Mouse (Mus musculus) retina, postnatal 1 day (tissue): ENCODE measurements around the gene Cttnbp2nl.

ENCODE experiments used
- DNase-seq: peaks from one replicate; pipeline ENCODE4 v3.0.0-alpha.2; 2012

Cttnbp2nl gene

DNA sequence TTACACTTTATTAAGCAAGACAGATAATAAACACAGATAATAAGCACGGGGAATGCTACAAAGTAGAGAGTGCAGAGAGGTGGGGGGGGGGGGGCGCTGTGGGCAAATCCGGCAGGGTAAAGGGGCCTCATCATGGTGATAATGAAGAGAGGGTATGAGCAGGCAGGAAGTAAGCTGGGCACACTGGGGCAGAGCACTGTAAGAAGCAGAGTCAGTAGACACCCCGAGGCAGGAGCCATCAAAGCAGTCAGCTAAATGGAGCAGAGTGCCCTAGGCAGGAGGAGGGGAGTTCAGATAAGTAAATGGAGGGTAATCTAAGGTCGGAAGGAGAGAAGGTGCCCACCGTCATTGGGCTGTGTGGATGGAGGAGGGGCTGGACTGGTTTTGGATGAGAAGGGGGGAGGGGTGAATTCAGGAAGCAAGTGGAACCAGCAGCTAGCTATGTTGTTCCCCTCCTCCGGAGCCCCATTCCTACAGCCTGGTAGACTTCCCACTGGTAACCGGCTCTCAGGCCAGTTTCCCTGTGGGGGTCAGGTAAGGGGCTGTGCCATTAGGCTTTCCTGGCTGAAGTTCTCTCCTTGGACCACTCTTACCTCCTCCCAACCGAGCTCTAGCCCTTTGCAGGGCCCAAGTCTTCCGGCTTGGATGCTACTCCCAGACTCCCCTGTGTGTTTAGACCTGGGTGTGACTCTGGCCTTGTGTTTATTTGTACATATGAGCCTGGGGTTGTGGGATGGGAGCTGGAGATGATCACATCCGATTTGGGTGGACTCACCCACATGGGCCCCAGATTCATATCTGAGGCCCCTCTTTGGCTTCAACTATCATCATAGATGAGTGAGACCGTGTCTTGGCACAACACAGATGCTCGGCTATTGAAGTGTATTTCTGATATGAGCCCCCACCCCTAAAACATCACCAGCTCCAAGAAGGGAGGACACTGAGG is 89.3 kb downstream of the Cttnbp2nl start:
- DNase-seq: peak; percentile 53

DNA sequence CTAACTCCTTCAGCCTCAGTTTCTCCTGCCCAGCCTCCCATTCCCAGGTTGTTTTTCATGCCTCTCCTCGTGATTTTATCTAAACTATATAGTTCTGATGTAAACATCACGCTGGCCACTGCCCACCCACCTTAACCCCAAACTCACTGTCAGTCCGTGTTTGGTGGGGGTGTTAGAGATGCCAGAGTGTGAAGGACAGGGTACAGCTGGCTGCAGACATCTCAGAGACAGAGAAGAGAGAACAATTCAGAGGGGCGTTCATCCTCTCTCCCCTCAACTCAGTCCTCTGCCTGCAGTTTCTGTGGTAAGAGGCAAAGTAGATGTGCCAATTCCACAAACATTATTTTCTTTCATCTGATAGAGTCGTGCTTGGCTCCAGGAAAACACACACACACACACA is 90.1 kb downstream of the Cttnbp2nl start:
- peak; percentile 13 for DNase-seq

DNA sequence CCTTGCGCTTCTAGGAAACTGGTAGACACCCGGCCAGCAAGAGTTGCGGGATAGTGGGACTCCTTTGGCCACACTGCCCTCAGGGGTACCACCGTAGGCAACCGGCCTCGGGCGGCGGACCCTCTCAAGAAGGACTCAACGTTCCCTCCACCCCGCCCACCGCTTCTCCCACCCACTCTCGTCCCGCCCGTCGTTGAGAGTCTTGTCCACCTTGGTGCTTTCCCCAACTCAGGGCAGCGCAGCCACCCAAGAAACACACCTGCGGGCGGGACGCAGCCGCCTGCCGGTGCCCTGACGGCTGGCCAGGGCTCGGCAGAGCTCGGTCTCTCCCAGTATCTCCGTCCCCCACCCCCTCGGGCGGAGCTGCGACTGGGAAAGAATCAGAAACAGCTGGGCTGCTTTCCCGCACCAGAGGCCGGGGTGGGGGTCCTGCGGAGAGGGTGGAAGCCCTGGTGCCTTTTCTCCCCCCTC is 90.8 kb downstream of the Cttnbp2nl start:
- DNase-seq: peak; percentile 61

DNA sequence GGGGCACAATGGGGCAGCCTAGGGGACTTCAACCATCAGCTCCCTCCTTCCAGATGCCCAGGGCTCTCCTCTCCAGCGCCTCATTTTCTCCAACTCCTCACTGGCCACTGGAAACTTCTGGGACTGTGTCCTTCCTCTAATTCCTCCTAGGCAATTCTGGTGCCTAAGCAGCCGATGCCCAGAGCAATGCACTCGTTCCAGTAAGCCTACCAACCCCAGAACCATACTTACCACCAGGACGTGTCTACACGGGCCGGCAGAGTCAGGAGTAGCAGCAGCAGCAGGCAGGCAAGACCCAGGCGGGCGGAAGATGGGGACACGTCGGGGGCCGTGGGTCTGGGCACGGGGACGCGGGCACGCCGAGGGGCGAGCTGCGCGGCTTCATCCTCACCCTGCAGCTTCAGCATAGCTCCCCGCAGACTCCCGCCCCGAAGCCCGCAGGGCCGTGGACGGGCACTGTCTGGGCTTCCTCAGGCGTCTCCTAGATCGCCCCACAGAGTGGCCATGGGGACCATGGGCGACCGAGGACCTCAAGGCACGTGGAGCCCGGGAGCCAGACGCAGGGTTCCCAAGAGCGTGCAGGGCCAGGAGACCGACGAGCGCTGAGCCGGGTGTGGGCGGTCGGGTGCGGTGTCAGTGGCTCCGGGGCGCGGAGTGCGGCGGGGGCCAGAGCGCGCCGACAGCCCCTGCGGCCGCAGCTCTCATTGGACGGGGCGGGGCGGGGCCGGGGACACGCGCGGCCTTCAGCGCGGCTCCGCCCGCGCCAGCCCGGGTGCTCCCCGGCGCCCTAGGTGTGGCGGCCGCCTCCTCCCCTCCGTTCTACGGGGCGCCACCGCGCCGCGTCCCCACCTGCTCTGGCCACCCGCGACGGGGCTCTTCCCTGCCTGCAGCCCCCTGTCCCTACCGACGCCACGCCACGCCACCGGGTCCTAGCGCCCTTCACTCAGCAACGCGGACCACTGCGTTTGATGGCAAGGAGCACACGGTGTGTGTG is 91.6 kb downstream of the Cttnbp2nl start, which contains the start of gene Wnt2b:
Wnt2b (minus strand) TSS at position 856 of the 994 bp plus-strand sequence.
- DNase-seq: peak; percentile 65

DNA sequence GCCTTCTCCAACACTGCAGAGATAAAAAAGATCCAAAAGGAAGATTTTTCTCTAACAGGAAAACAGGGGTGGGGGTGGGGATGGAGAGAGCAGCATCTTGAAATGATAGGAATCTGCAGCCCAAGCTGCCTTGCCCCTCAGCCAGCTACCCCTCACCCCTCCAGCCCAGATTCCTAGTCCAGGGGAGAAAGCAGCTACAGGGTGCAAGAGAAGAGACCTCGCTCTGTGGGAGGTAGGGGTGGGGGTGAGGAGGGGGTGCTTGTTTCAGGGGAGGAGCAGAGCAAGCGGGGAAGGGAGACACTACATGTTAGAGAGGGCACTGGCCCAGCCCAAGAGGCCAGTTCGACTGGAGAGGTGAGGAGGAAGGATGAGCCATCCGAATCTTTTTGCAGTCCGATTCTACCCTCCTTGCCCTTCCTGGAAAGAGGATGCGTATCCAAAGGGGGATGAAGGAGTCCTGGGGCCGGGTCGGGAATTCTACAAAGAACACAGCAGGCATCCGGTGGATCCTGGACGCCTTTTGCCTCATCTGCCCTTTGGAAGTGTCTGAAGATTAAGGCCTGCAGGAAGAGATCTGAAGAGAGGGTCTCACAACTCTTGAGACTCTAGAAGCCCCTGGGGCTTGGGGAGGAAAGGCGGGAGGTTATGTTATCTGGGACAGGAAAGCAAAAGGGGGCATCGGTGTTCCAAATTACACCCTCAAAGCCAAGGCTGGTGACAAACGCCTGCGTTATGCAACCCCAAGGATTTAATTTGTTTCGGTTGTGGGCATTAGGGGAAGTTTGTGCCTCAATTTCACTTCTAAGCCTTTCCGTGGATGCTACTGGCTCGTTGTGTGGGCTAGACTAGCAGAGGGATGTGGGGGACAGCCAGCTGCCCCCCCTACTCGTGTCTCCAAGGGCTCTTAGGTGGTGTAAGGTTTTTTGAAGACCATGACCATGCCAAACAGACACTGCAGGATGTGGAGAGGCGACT is 92.6 kb downstream of the Cttnbp2nl start:
- DNase-seq: peak; percentile 10

DNA sequence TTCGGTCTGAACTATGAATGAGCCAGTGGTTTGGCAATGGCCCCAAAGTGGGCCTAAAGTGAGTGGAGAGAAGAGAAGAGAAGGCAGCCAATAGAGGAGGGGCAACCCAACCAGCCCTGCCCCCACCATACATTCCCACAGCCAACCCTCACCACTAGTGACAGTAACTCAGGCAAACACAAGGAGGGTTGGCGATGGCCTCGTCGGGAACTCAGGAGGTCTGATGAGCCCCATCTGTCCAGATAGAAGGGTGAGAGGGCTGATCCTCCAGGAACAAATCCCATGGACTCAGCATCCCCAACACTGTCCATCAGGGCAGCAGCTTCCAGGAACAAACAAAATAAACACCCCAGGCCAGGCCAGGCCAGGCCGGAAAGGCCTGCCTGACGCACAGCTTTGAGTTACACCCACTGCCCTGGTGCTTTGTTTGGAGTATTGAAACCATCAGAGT is 96.8 kb downstream of the Cttnbp2nl start:
- DNase-seq: no peak

DNA sequence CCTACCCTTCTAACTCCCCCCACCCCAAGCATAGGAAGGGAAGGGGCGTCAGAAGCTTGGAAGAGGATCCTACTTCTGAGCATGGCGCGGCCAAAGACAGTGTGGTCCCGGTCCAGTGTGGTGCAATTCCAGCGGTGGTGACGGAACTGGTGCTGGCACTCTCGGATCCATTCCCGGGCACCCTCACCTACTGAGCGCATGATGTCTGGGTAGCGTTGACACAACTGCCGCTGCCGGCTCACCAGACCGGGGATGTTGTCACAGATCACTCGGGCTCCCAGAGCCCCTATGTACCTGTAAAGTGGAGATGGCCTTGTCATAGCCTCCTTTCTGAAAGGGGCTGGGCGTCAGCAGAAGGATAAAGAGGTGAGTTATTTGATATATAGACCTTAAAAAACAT is 98.4 kb downstream of the Cttnbp2nl start:
- DNase-seq: no peak

DNA sequence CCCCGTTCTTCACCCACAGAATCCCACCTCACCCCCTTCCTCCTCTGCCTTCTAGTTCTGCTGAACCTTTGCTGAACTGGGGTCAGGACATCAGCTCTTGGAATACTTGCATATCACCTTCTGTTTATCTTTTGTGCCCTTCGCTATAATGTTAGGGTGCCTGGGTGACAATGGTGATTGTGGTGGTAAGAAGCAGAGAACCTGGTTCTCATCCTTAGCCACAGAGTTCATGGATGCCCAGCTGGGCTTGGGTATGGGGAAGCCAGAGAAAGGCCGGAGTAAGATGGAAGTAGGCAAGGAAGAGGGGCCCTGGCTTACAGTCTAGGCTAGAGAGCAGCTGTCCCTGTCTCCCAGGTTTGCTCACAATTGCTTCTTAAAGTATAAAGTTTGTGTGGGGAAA is 98.8 kb downstream of the Cttnbp2nl start:
- no peak for DNase-seq

DNA sequence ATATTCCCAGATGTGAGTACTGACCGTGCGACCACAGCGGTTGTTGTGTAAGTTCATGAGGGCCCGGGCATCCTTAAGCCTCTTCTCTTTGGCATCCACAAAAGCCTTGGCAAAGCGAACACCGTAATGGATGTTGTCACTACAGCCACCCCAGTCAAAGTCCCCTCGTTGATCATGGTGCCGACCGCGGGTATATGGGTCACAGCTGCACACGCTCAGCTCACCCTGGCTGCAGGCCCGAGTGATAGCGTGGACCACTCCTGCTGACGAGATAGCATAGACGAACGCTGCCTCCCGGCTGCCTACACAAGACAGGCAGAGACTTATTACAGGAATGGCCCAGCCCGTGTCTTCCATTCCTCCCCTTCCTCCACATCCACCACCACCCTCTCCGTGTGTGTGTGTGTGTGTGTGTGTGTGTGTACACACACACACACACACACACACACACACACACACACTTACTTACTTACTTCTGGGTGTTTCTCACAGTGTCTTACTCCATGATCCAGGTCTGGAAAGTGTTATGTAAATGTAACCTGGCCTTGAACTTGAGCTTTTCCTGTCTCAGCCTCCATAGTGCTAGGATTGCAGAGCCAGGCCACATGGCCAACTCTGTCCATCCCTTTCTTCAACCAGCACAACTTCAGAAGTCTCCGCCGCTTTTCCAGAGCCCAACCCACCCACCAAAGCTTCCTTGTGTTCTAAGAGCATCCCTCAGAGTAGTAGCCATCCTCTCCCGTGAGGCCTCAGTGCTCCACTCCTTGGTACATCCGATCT is 99.9 kb downstream of the Cttnbp2nl start:
- DNase-seq: no peak
